Mouse (Mus musculus) lung, postnatal 0 days (tissue): ENCODE measurements around the gene Atp5d. TPM values are rescaled to one million over a fixed set of nuclear protein-coding genes. Genes with fewer than 3 reads are reported as not detected.

Experiments
- ATAC-seq: fragments of 200-750 bp; cut with Nextera tagmentation; 2 replicates; pipeline ENCODE4 v1.8.0; 2017; ENCODE audit warnings: moderate library complexity
- DNase-seq: peaks from one replicate; pipeline ENCODE4 v3.0.0-alpha.2; 2016; ENCODE audit warnings: low spot score
- H3K27ac ChIP-seq: fragments of 300-500 bp; sonication (generic); 2 replicates; pipeline ENCODE4 v1.5.1; 2014; ENCODE audit warnings: antibody characterized with exemption, mild to moderate bottlenecking, low read length, mixed read lengths
- H3K27me3 ChIP-seq: fragments of 300-500 bp; sonication (generic); replicated peaks from 2 replicates; pipeline ENCODE4 v1.6.1; 2014; ENCODE audit warnings: low read length, mixed read lengths; ENCODE audit not compliant: insufficient read depth
- H3K36me3 ChIP-seq: fragments of 300-500 bp; sonication (generic); 2 replicates; pipeline ENCODE4 v1.6.1; 2014; ENCODE audit warnings: low read length, mixed read lengths; ENCODE audit not compliant: insufficient read depth
- H3K4me1 ChIP-seq: fragments of 300-500 bp; sonication (generic); 2 replicates; pipeline ENCODE4 v1.6.1; 2014; ENCODE audit warnings: antibody characterized with exemption, low read depth, low read length, mixed read lengths; ENCODE audit not compliant: insufficient read depth
- H3K4me2 ChIP-seq: fragments of 300-500 bp; sonication (generic); replicated peaks from 2 replicates; pipeline ENCODE4 v1.6.1; 2014; ENCODE audit warnings: low read depth, mild to moderate bottlenecking, low read length, moderate library complexity, mixed read lengths
- H3K4me3 ChIP-seq: fragments of 300-500 bp; sonication (generic); 2 replicates; pipeline ENCODE4 v1.5.1; 2014; ENCODE audit warnings: low read depth, low read length
- H3K9ac ChIP-seq: fragments of 300-500 bp; sonication (generic); replicated peaks from 2 replicates; pipeline ENCODE4 v1.6.1; 2014; ENCODE audit warnings: low read depth, mild to moderate bottlenecking
- H3K9me3 ChIP-seq: fragments of 300-500 bp; sonication (generic); 2 replicates; pipeline ENCODE4 v1.6.1; 2016; ENCODE audit warnings: low read length, mixed read lengths
- CTCF ChIP-seq: IDR thresholded peaks from 2 replicates; pipeline ENCODE4 v1.5.1; 2016; ENCODE audit warnings: antibody characterized with exemption, mild to moderate bottlenecking
- EP300 ChIP-seq: IDR thresholded peaks from 2 replicates; pipeline ENCODE4 v1.6.1; 2016; ENCODE audit warnings: antibody characterized with exemption, mild to moderate bottlenecking, control low read depth
- WGBS: fragments of 180-500 bp; shearing (Covaris S2); extraction: QIAGEN DNeasy Blood & Tissue Kit; methylation state at CpG from one replicate; pipeline ENCODE4 v1.1.7; 2014; 5-methylcytosine and 5-hydroxymethylcytosine counted together
- polyA plus RNA-seq: library from polyadenylated mRNA; unstranded; fragments of >200 nt; fragmentation: Nextera tagmentation; extraction: Ambion mirVana; gene quantifications from 2 replicates; pipeline ENCODE4 v1.2.1, GENCODE M21; 2015

Atp5d gene
- polyA plus RNA-seq, 1 experiment from 2014 or later: 491 TPM

DNA sequence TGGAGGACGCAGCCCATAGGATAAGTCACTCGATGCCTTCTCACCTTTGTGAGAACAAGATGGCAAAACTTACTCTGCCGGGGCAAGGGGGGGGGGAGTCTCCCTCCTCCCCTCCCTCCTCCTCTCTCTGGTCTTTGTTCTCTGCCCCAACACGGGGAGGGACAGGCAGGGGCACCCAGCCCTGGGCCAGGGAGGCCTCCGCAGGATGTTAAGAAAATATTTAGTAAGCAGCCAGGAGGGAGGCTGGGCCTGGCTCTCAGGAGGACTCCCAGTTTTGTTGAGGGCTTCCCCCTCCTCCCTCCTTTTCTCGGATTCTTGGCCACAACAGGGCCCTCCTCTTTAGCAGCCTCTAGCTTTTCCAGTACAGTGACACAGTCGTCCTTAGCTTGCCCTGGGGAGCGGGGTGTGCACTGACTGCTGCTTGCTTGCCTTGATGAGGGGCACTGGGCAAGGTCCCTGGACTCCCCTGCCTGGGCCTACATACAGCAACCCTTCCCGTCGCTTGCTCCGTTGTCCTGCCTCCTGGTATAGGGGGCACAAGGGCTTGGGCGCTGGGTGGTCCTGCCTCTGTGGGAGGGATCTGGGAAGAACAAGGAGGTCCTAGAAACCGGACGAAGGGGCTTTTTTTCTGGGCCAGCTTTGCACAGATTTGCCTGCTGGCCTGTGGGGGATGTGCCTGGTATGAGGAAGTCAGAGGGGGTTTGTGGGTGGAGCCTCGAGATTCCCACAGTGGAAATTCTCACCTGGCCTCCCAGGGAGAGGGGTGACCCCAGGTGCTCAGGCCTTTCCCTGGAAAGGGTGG lies 13.8 kb downstream of the Atp5d start:
- Histone ChIP-seq H3K27ac (peak overlapping the region; percentile 96), H3K9ac (peak overlapping the region; percentile 77), H3K9me3 (no peaks in the 10 kb centered on the region), H3K4me1 (peaks cover 33% of the 10 kb centered on the region), H3K27me3 (no peaks in the 10 kb centered on the region), H3K4me2 (peak overlapping the region; percentile 90), H3K36me3 (peaks cover 43% of the 10 kb centered on the region), H3K4me3 (peak overlapping the region; percentile 85)
- peak; percentile 6 for ATAC-seq
- peak; percentile 94 for DNase-seq
- TF ChIP-seq EP300 (peak; percentile 38; the same call in 1 of the 2 replicates), CTCF (no peak)
- 3% methylated on average over 14 of the region's 15 CpGs for WGBS

DNA sequence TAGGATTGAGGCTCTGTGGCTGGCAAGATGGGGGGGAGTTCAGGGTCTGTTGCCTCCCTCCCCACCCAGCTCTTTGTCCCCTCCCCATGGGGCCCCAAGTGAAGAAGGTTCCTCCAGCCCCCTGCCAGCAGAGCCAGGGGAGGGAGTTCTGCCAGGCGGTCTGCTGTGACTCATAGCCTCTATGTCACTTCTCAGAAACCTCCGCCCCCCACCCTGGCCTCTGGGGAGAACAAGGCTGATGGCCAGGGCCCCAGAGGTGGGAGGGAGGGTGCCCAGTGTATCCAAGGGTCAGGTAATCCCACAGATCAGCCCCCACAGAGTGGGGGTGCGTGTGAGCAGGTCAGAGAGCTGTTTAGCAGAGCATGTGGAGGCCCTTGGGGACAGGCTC lies 14.4 kb downstream of the Atp5d start:
- ATAC-seq: no peak
- 28% methylated on average over 3 of the region's 3 CpGs for WGBS
- TF ChIP-seq EP300 (no peak), CTCF (no peak)
- peak overlapping the region; percentile 90 for H3K4me2 ChIP-seq
- H3K27ac ChIP-seq: peak overlapping the region; percentile 96
- no peaks in the 10 kb centered on the region for H3K27me3 ChIP-seq
- peak; percentile 84 for DNase-seq
- no peaks in the 10 kb centered on the region for H3K9me3 ChIP-seq
- peaks cover 46% of the 10 kb centered on the region for H3K36me3 ChIP-seq
- peaks cover 37% of the 10 kb centered on the region for H3K4me1 ChIP-seq
- peak overlapping the region; percentile 85 for H3K4me3 ChIP-seq
- peak overlapping the region; percentile 77 for H3K9ac ChIP-seq

DNA sequence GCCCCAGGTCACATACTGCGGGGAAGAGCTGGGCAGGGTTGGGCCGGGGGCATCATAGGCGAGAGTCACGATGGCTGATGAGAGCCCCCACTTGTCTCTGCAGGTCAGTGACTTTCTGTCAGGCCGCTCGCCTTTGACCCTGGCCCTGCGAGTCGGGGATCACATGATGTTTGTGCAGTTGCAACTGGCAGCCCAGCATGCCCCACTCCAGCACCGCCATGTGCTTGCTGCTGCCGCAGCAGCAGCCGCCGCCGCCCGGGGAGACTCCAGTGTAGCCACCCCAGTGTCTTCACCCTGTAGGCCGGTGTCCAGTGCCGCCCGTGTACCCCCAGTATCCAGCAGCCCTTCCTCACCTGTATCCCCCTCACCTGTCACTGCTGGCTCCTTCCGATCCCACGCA lies 15.3 kb downstream of the Atp5d start:
- WGBS: 72% methylated on average over 19 of the region's 19 CpGs
- peaks cover 41% of the 10 kb centered on the region for H3K4me1 ChIP-seq
- peak overlapping the region; percentile 90 for H3K4me2 ChIP-seq
- ATAC-seq: no peak
- H3K9me3 ChIP-seq: no peaks in the 10 kb centered on the region
- no peak for DNase-seq
- peak overlapping the region; percentile 96 for H3K27ac ChIP-seq
- H3K9ac ChIP-seq: no peak overlapping the region
- TF ChIP-seq CTCF (no peak), EP300 (no peak)
- H3K4me3 ChIP-seq: peak overlapping the region; percentile 85; the same call in 1 of the 2 replicates
- peaks cover 46% of the 10 kb centered on the region for H3K36me3 ChIP-seq
- no peaks in the 10 kb centered on the region for H3K27me3 ChIP-seq

DNA sequence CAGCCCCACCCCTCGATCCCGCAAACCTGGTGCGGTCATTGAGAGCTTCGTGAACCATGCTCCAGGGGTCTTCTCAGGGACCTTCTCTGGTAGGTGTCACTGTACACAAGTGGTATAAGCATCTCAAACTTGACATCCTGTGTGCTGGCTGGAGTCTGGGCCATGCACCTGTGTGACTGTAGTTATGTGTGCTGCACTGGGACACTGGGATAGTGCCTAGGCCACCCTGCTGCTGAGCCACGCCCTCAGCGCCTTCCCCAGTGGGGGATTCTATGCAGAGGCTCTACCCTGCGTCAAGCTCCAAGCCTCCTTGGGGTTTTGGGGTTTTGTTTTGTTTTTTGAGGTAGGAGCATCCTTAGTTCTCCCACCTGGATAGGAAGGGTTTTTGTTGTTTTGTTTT lies 16.0 kb downstream of the Atp5d start:
- H3K9me3 ChIP-seq: no peaks in the 10 kb centered on the region
- TF ChIP-seq CTCF: no peak
- TF ChIP-seq EP300: no peak
- H3K27ac ChIP-seq: no peak overlapping the region
- DNase-seq (no peak), ATAC-seq (no peak)
- peaks cover 48% of the 10 kb centered on the region for H3K4me1 ChIP-seq
- H3K9ac ChIP-seq: no peak overlapping the region
- H3K4me3 ChIP-seq: no peak overlapping the region
- peaks cover 46% of the 10 kb centered on the region for H3K36me3 ChIP-seq
- no peak overlapping the region for H3K4me2 ChIP-seq
- 81% methylated on average over 7 of the region's 7 CpGs for WGBS
- H3K27me3 ChIP-seq: no peaks in the 10 kb centered on the region

DNA sequence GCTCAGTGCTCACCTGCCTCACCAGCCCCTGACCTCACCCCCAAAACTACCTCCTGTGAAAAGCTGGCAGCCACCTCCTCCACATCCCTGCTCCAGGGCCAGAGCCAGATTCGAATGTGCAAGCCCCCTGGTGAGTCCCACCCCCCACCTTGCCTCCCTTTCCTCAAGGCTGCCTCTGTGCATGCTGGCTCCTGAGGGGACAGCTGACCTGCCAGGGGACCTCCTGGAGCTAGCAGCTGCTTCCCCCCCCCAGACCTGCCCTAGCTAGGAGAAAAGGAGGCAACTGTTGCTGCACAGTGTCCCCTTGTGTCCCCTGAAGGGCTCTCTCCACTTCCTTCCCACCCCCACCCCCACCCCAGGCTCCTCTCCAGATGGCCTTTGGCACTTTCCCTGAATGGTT lies 16.8 kb downstream of the Atp5d start:
- TF ChIP-seq CTCF (no peak), EP300 (no peak)
- Histone ChIP-seq H3K4me3 (no peak overlapping the region), H3K27me3 (no peaks in the 10 kb centered on the region), H3K36me3 (peaks cover 40% of the 10 kb centered on the region), H3K4me2 (no peak overlapping the region), H3K4me1 (peaks cover 51% of the 10 kb centered on the region), H3K9ac (no peak overlapping the region), H3K9me3 (no peaks in the 10 kb centered on the region), H3K27ac (peak overlapping the region; percentile 98; the same call in 1 of the 2 replicates)
- DNase-seq: no peak
- no peak for ATAC-seq
- 43% methylated on average over 1 of the region's 1 CpGs for WGBS

DNA sequence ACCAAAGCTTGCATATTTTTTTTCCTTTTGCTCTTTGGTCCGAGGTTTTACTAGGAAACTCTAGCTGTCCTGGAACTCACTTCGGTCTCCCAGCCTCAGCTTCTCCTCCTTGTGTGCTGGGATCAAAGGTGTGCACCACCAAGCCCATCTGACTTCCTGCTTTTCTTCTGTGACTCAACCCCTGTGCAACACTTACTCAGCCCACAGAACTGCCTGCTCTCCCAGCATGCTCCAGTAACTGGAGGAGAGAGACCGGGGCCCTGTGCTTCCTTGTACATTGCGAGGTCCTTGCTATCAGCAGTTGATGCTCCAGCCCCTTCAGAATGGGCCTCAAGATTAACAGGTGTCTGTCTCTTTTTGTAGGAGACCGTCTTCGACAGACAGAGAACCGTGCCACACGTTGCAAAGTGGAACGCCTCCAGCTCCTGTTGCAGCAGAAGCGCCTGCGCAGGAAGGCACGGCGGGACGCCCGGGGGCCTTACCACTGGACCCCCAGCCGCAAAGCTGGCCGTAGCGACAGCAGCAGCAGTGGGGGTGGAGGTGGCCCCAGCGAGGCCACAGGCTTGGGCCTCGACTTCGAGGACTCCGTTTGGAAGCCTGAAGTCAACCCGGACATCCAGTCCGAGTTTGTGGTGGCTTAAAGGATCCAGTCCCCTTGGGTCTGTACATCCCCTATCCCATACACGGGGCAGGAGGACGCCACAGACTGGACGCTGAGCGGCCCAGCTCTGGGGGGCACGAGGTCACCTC lies 17.7 kb downstream of the Atp5d start:
- peak overlapping the region; percentile 98 for H3K27ac ChIP-seq
- no peak for TF ChIP-seq CTCF
- no peak for TF ChIP-seq EP300
- no peak overlapping the region for H3K9ac ChIP-seq
- H3K36me3 ChIP-seq: peaks cover 40% of the 10 kb centered on the region
- H3K4me1 ChIP-seq: peaks cover 57% of the 10 kb centered on the region
- H3K4me3 ChIP-seq: no peak overlapping the region
- WGBS: 67% methylated on average over 29 of the region's 29 CpGs
- H3K4me2 ChIP-seq: no peak overlapping the region
- peak; percentile 21 for DNase-seq
- ATAC-seq: no peak
- no peaks in the 10 kb centered on the region for H3K9me3 ChIP-seq
- no peaks in the 10 kb centered on the region for H3K27me3 ChIP-seq
